Mouse (Mus musculus): ENCODE results near the gene Pou6f2. TPM values are rescaled to one million over a fixed set of nuclear protein-coding genes. Genes with fewer than 3 reads are reported as not detected.

Gene Pou6f2
- polyA plus RNA-seq, 1 experiment from 2014 or later, result 0.84 TPM

DNA sequence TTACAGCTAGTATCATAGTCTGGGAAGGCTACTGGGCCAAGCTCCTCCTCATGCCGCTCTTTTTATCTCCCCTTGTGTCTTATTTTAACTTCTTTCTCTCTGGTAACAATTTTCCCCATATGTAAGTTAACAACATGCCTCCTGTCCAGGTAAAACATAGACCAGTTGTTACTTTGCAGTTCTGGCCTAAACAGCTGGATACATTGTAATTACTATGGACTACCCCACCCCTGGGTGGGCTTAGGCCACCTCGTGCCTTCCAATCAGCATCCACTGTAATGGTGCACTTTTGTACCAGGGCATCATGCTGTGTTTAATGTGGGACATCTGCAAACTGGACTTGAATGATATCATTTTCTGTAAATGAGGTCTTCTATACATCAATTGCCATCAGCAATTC, 271.4 kb downstream of the Pou6f2 start:
- 61% methylated on average over 2 of the region's 2 CpGs for WGBS

DNA sequence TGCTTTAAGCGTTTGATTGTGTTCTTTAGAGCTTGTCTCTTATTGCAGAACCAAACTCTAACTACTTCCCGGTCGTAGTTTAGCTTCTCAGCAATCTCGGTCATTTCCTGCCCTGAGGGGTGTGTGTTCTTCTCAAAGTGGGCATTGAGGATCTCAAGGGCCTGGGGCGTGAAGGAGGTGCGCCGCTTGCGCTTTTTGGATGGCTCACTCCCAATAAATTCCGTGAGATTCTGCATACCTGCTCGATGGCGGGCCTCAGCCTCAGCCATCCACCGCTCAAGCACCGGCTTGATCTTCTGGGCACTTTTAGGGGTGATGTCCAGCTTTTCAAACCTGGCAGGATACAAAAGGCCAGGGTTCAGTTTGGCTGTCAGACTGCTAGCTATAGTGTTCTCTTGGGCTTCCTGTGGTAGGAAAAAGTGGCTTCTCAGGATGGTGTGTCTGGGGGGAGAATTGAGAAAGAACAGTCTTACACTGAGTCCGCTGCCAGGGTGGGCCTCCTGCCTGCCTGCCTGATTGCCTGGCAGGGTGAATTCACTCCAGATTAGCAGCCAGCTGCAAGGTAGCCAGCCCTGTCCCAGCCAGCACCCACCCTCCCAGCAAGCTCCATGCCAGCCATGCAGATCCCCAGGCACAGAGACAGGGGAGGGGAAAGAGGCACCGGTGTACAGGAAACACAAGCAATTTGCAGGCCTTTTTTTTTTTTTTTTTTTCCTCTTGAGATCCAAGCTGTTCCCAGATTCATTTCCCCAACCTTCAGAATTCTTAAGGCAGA, 272.1 kb downstream of the Pou6f2 start:
- Histone ChIP-seq H3K9ac (ENCODE audit: low read length) (no peak overlapping the region), H3K4me1 (ENCODE audit: control insufficient read depth, insufficient read depth, low read length) (no peaks in the 10 kb centered on the region; the same call in 1 of the 2 replicates), H3K9me3 (replicated peaks; ENCODE audit: control insufficient read depth, low read length) (no peaks in the 10 kb centered on the region), H3K27me3 (ENCODE audit: control insufficient read depth, insufficient read depth, low read length) (0 out of 2 replicates have a peak, but pooled peaks cover 2% of the 10 kb centered on the region), H3K27ac (ENCODE audit: low read length) (no peak overlapping the region), H3K4me3 (ENCODE audit: low read length) (no peak overlapping the region), H3K36me3 (ENCODE audit: control insufficient read depth, insufficient read depth) (no peaks in the 10 kb centered on the region), H3K4me2 (ENCODE audit: low read depth, low read length) (no peak overlapping the region)
- no peak for ATAC-seq (replicated peaks; ENCODE audit: extremely low read depth, insufficient read depth, low FRiP score)
- 67% methylated on average over 15 of the region's 15 CpGs for WGBS

More for the DNA sequence above, 271.4 kb downstream of the Pou6f2 start:
- H3K4me3 ChIP-seq (ENCODE audit: low read length), result no peak overlapping the region
- H3K4me2 ChIP-seq (ENCODE audit: low read depth, low read length), result no peak overlapping the region
- H3K36me3 ChIP-seq (ENCODE audit: control insufficient read depth, insufficient read depth), result no peaks in the 10 kb centered on the region
- no peak overlapping the region for H3K27ac ChIP-seq (ENCODE audit: low read length)
- H3K9ac ChIP-seq (ENCODE audit: low read length), result no peak overlapping the region
- no peak for ATAC-seq (replicated peaks; ENCODE audit: extremely low read depth, insufficient read depth, low FRiP score)
- H3K27me3 ChIP-seq (ENCODE audit: control insufficient read depth, insufficient read depth, low read length), result 0 out of 2 replicates have a peak, but pooled peaks cover 2% of the 10 kb centered on the region
- no peaks in the 10 kb centered on the region for H3K9me3 ChIP-seq (replicated peaks; ENCODE audit: control insufficient read depth, low read length)
- no peaks in the 10 kb centered on the region; the same call in 1 of the 2 replicates for H3K4me1 ChIP-seq (ENCODE audit: control insufficient read depth, insufficient read depth, low read length)

DNA sequence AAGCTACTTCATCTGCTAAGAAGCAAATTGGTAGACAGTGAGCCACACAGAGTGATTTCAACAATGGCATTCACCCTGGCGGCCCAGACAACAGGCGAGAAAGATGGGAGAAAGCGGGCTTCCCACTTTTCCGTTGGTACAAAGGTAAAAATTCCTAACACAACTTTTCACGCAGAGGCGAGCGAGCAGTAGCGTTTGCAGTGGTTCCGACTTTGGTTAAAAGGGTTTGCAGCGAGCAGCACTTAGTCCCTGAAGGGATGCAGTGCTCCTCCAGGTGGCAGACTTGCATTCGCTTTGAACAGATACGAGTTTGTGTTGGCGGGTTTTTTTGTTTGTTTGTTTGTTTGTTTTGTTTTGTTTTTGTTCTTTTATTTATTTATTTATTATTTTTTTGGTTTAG, 273.1 kb downstream of the Pou6f2 start:
- WGBS, result 12% methylated on average over 13 of the region's 13 CpGs
- H3K4me3 ChIP-seq (ENCODE audit: low read length), result peak overlapping the region; percentile 50
- no peak for ATAC-seq (replicated peaks; ENCODE audit: extremely low read depth, insufficient read depth, low FRiP score)
- H3K27ac ChIP-seq (ENCODE audit: low read length), result no peak overlapping the region
- no peak overlapping the region; the same call in 1 of the 2 replicates for H3K9ac ChIP-seq (ENCODE audit: low read length)
- H3K4me2 ChIP-seq (ENCODE audit: low read depth, low read length), result peak overlapping the region; percentile 74
- no peaks in the 10 kb centered on the region; the same call in 1 of the 2 replicates for H3K4me1 ChIP-seq (ENCODE audit: control insufficient read depth, insufficient read depth, low read length)
- H3K9me3 ChIP-seq (replicated peaks; ENCODE audit: control insufficient read depth, low read length), result no peaks in the 10 kb centered on the region
- H3K36me3 ChIP-seq (ENCODE audit: control insufficient read depth, insufficient read depth), result no peaks in the 10 kb centered on the region
- H3K27me3 ChIP-seq (ENCODE audit: control insufficient read depth, insufficient read depth, low read length), result 0 out of 2 replicates have a peak, but pooled peaks cover 2% of the 10 kb centered on the region

DNA sequence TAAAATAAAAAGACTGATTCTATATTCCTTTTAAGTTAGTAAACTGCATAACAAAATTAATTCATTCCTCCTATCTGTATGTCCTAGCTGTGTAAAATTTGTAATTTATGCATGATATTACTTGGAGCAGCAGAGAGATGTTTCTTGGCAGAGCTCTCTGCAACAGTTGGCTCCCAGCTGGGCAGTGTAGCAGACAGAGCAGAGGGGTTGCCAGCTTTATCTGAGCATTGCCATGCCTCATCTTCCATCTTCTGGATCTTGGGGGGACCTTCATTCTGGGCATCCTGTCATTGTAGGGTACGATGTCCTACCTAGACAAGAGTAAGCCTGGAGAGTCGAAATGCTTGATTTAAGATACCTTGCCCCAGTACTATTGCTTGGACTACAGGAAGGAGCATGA, 277.1 kb downstream of the Pou6f2 start:
- H3K4me3 ChIP-seq (ENCODE audit: low read length), result no peak overlapping the region
- no peak for ATAC-seq (replicated peaks; ENCODE audit: extremely low read depth, insufficient read depth, low FRiP score)
- H3K36me3 ChIP-seq (ENCODE audit: control insufficient read depth, insufficient read depth), result no peaks in the 10 kb centered on the region
- no peaks in the 10 kb centered on the region for H3K4me1 ChIP-seq (ENCODE audit: control insufficient read depth, insufficient read depth, low read length)
- H3K27ac ChIP-seq (ENCODE audit: low read length), result no peak overlapping the region
- no peak overlapping the region for H3K9ac ChIP-seq (ENCODE audit: low read length)
- H3K4me2 ChIP-seq (ENCODE audit: low read depth, low read length), result no peak overlapping the region
- WGBS, result 80% methylated on average over 2 of the region's 2 CpGs
- H3K9me3 ChIP-seq (replicated peaks; ENCODE audit: control insufficient read depth, low read length), result no peaks in the 10 kb centered on the region
- 0 out of 2 replicates have a peak, but pooled peaks cover 2% of the 10 kb centered on the region for H3K27me3 ChIP-seq (ENCODE audit: control insufficient read depth, insufficient read depth, low read length)

DNA sequence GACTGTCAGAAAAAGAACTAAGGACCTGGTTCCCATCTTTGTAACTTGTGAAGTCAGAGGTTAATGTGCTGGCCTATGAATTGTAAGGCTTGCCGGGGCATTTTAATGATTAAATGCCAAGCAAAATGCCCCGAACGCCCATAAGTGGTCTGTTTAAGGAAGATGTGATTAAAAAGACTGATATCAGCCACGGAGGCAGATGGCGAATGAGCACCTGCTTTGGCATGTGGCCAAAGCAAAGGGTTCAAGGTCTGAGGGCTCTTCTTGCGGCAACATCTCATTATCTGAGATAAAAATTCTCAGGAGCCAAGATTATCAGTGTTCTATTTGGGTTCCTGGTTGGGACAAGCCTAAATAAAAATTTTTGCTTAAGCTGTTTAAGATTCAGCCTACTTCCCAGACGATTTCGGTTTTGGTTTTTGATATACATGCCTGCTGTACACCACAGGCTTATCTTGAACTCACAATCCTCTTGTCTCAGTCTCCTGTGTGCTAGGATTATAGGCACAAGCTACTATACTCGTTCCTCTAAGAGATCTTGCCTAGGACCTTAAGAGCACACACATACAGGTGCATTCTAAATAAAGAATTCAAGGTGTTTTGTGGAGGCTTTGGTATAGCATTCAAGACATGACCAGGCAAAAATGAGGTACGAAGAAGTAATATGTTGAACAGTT, 315.9 kb downstream of the Pou6f2 start:
- Histone ChIP-seq H3K4me2 (ENCODE audit: low read depth, low read length) (no peak overlapping the region), H3K4me1 (ENCODE audit: control insufficient read depth, insufficient read depth, low read length) (no peaks in the 10 kb centered on the region), H3K9ac (ENCODE audit: low read length) (no peak overlapping the region), H3K27me3 (ENCODE audit: control insufficient read depth, insufficient read depth, low read length) (no peaks in the 10 kb centered on the region), H3K36me3 (ENCODE audit: control insufficient read depth, insufficient read depth) (no peaks in the 10 kb centered on the region), H3K9me3 (replicated peaks; ENCODE audit: control insufficient read depth, low read length) (no peaks in the 10 kb centered on the region), H3K27ac (ENCODE audit: low read length) (no peak overlapping the region), H3K4me3 (ENCODE audit: low read length) (no peak overlapping the region)
- WGBS, result 65% methylated on average over 10 of the region's 10 CpGs
- ATAC-seq (replicated peaks; ENCODE audit: extremely low read depth, insufficient read depth, low FRiP score), result no peak

All from heart, embryonic 16.5 days (tissue).